Mouse (Mus musculus) T-helper 2 cell (primary cell): ENCODE measurements around the gene Jagn1.

Experiments used
- in situ Hi-C: fragments of 300-600 bp; cut with MboI, MseI; formaldehyde crosslinking; loops from one replicate; pipeline ENCODE4 v1.15.1; 2025; ENCODE audit warnings: high pct_unique_total_duplicates

Gene Jagn1

GRCm38 (mm10) chr6:113442442-113443090 is at the start of gene Jagn1:
Gene Jagn1, plus strand, starts transcription at chr6:113442569.
- in situ Hi-C loops, result loop anchor here (5.0 to 10.0 kb wide), 2 partner anchors 85 to 522 kb away; no protein-coding TSS in a partner anchor

DNA sequence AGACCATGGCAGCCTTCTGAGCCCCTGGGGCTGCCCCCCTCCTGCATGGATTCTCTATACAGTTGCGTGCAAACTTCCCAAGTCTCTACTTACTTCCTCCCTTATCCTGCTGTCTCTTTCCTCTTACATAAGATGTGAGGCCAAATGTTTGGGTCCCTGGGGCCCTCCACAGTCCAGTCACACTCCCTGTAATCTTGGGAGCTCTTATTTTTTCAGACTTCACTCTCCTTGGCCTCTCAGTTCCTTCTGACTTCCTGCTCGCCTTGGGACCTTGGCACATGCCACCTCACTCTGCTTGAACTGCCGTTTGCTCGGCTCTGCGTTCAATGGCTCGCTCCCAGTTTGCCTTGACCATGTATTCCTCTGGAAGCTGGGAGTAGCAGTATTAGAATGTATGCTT is 48.4 kb upstream of the Jagn1 start:
- in situ Hi-C loops, result no loop called here

GRCm38 (mm10) chr6:113394811-113395210 is 47.6 kb upstream of the Jagn1 start:
- in situ Hi-C loops, result no loop called here

DNA sequence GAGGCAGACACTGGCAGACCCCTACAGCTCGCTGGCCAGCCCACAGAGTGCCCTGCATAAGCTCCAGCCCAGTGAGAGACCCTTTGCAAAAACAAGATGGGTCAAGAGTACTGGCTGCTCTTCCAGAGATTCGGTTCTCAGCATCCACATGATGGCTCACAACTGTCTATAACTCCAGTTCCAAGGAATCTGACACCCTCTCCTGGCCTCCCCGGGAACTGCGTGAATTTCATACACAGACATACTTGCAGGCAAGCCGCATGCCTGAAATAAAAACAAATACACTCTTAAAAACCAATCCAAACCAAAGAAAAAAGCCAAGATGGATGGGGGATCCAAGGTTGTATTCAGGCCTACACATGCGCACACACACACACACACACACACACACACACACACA is 46.9 kb upstream of the Jagn1 start:
- in situ Hi-C loops, result no loop called here

GRCm38 (mm10) chr6:113396270-113397030 is 45.9 kb upstream of the Jagn1 start:
- in situ Hi-C loops, result no loop called here

DNA sequence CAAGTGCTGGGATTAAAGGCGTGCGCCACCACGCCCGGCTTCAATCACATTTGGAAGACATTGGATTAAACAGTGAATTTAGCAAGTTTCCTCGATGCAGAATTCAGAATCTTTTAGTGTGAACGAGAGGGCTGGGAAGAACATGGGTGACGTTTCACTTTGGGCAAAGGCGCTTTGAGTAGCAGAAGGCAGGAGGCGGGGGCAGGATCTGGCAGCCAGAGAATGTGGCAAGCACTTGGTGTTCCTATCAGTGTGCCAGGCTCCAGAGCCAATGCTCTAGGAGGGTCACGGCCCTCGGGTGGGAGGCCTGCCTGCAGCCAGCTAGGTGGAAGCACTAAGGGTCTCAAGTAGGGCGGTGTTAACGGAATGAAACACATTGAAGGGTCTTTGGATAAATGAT is 40.3 kb upstream of the Jagn1 start:
- in situ Hi-C loops, result loop anchor here (25.0 kb wide), 1 partner anchor 660 kb away; no protein-coding TSS in a partner anchor

GRCm38 (mm10) chr6:113404649-113405448 is 37.5 kb upstream of the Jagn1 start:
- in situ Hi-C loops, result loop anchor here (25.0 kb wide), 1 partner anchor 657 kb away; no protein-coding TSS in a partner anchor

DNA sequence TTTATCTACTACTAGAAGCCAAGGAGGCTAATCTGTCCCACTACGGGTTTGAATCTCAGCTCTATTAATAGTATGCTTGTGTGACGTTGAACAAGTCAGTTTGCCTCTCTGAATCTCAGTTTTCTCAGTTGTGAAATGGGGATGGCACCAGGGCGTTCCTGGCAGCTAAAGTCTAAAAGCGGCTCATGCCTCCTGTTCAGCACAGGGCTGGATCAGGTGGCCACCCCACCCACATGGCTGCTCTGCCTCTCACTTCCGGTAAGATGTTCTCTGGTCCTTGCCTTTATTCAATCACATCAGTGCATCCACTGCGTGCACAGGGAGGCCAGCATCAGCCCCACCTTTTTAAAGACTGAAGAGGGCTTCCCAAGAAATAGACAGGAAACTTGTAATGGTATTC is 36.9 kb upstream of the Jagn1 start:
- in situ Hi-C loops, result loop anchor here (25.0 kb wide), 1 partner anchor 657 kb away; no protein-coding TSS in a partner anchor

DNA sequence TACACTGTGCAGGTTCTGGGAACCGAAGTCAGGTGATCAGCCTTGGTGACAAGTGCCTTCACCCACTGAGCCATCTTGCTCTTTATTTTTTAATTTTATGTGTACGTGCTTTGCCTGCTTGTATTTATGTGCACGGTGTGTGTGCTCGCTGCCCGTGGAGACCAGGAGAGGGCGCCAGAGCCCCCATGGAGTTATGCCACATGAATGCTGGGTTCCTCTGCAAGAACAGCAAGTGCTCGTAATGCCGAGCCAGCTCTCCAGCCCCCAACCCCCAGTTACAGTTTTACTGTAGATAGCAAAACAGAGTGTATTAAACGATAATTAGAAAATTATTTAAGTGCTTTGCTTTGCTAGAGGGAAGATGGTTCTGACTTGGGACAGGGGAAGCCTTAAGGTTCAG is 35.7 kb upstream of the Jagn1 start:
- in situ Hi-C loops, result loop anchor here (25.0 kb wide), 1 partner anchor 656 kb away; no protein-coding TSS in a partner anchor

GRCm38 (mm10) chr6:113410001-113410400 is 32.4 kb upstream of the Jagn1 start:
- in situ Hi-C loops, result loop anchor here (25.0 kb wide), 1 partner anchor 652 kb away; no protein-coding TSS in a partner anchor

GRCm38 (mm10) chr6:113416416-113416815 is 26.0 kb upstream of the Jagn1 start:
- in situ Hi-C loops, result loop anchor here (25.0 kb wide), 1 partner anchor 646 kb away; no protein-coding TSS in a partner anchor

GRCm38 (mm10) chr6:113418441-113419198 is 23.7 kb upstream of the Jagn1 start:
- in situ Hi-C loops, result loop anchor here (25.0 kb wide), 1 partner anchor 644 kb away; no protein-coding TSS in a partner anchor

GRCm38 (mm10) chr6:113419199-113419587 is 23.2 kb upstream of the Jagn1 start, which contains the start of gene Rpusd3:
Gene Rpusd3, minus strand, starts transcription at chr6:113419340.
- in situ Hi-C loops, result loop anchor here (25.0 kb wide), 1 partner anchor 643 kb away; no protein-coding TSS in a partner anchor

GRCm38 (mm10) chr6:113423000-113423399 is 19.4 kb upstream of the Jagn1 start:
- in situ Hi-C loops, result loop anchor here (25.0 kb wide), 1 partner anchor 639 kb away; no protein-coding TSS in a partner anchor

- in situ Hi-C loops, result loop anchor here (25.0 kb wide), 1 partner anchor 638 kb away; no protein-coding TSS in a partner anchor
Observed at GRCm38 (mm10) chr6:113424187-113424586, 18.2 kb upstream of the Jagn1 start.

DNA sequence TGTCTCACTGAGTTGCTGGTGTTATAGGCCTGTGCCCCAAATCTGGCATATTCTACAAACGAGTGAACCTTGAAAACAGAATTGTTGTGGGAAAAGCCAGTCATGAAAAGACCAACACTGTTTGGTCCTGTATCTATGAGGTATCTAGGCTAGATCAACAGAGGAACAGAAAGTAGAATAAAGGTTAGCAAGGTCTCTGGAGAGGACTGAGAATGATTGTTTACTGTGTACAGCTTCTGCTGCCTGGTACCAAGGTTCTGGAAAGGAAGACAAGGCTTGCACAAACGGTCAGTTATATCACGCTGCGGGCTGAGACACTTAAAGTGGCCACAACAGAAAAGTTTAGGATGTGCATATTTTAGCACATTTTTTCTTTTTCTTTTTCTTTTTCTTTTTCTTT is 15.7 kb upstream of the Jagn1 start:
- in situ Hi-C loops, result no loop called here

- in situ Hi-C loops, result no loop called here
Observed at GRCm38 (mm10) chr6:113427397-113427796, 15.0 kb upstream of the Jagn1 start.

GRCm38 (mm10) chr6:113428006-113428405 is 14.4 kb upstream of the Jagn1 start:
- in situ Hi-C loops, result no loop called here

- in situ Hi-C loops, result no loop called here
Observed at GRCm38 (mm10) chr6:113429965-113430364, 12.4 kb upstream of the Jagn1 start.

DNA sequence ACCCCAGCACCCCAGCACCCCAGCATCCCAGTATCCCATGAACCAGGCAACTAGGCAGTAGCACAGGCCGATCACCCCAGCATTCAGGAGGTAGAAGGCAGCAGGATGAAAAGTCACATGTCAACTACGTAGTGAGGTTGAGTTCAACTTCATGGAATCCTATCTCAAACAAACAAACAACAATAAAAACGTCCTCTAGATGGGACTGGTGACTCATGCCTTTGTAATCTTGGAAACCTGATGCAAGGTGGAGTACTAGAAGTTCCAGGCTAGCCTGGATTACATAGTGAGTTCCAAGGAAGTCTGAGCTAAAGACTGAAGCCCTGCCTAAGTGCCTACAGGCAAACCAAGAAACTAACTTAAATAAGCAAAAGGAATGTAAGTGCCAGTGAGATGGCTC is 11.5 kb upstream of the Jagn1 start:
- in situ Hi-C loops, result no loop called here

DNA sequence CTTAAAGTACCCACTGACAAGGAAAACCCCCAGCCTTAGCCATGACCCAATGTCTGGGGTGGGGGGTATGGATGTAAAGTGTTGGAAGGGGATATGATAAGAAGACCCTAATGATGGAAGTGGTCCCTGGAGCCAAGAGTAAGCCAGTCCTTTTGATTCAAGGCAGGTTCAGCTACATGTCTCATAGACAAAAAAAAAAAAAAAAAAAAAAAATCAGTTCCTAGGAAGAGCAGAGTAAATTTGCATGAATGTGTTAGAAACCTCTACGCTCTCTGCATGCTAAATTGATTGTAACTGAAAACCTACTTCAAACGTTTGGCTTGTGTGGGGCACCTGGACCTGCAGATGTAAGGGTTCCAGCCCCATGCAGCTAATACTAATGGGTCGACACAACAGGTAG is 10.6 kb upstream of the Jagn1 start:
- in situ Hi-C loops, result no loop called here
